Mouse (Mus musculus) ovary, postnatal 14 days (tissue): Measurements from ENCODE around the gene Olfr692.
"Not testable (repeated sequence)": the region's sequence is repeated elsewhere in the genome, so short reads cannot be mapped to it uniquely, and the experiment has no call there.

ENCODE experiments used
- DNase-seq: peaks from one replicate; pipeline ENCODE4 v3.0.0; 2022; ENCODE audit warnings: low spot score

The Olfr692 gene

GRCm38 (mm10) chr7:105367930-105368329 lies at the start of gene Olfr692:
Olfr692 (plus strand) TSS chr7:105368230.
- no peak for DNase-seq

DNA sequence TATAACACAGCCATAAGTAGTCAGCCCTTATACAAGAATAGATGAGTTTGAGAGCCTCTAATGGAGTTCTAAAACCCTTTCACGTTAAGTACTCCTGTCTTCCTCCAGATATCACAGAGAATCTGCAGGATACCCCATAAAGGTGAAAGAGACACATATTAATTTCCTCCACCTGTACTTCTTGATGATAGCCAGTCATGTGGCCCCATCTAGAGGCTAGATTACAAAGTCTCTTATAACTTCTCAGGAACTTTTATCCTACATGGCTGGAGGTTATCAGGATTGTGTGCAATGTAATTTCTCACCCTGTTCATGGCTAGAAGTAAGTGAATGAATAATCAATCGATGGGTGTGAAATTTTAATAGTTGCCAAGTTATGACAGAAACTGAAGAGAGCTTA lies 42.7 kb upstream of the Olfr692 start:
- DNase-seq, result no peak

- no peak for DNase-seq
Observed at GRCm38 (mm10) chr7:105334004-105334403, 34.0 kb upstream of the Olfr692 start, which contains the start of gene Olfr690. Olfr690 (minus strand) TSS chr7:105334104.

DNA sequence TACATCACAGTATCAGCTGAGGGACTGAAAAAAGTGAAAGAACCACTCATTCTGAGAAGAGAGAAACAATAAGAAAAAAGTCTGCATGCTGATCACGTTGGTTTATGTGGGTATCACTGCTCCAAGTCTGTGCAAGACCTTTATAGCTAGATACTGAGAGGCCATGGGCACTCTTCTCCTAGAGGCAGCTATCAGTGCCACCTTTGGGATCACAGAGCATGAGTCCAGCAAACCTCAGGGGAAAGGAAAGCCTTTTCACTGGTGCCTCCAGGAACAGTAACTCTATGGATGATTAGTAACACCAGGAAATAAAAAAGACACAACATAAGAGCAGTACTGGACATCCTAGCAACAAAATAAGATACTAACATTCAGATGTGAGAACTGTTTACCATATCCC lies 25.9 kb upstream of the Olfr692 start, which contains the start of gene Olfr691:
Gene Olfr691 (minus strand): TSS at position 101 of the 400 bp plus-strand sequence.
- no peak for DNase-seq

DNA sequence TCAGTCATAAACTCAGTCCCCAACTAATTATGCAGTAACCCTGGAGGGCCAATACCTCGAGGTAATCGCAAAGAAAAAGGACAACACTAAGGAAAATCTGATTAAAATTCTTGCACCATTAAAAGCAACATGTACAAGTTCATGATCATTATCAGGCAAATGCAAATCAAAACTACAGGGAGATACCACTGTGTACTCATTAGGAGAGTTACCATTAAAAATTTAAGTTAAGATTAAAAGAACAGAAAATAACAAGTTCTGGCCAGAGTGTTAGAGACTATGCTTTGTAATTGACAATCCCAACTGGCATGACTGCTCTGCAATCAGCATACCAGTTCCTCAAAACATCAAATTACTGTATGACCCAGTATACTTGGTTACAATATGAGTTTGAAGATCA lies 25.3 kb upstream of the Olfr692 start:
- no peak for DNase-seq

- DNase-seq, result not testable (repeated sequence)
Observed at GRCm38 (mm10) chr7:105356064-105356463, 12.0 kb upstream of the Olfr692 start.

GRCm38 (mm10) chr7:105356487-105356886 lies 11.5 kb upstream of the Olfr692 start:
- DNase-seq, result not testable (repeated sequence)

DNA sequence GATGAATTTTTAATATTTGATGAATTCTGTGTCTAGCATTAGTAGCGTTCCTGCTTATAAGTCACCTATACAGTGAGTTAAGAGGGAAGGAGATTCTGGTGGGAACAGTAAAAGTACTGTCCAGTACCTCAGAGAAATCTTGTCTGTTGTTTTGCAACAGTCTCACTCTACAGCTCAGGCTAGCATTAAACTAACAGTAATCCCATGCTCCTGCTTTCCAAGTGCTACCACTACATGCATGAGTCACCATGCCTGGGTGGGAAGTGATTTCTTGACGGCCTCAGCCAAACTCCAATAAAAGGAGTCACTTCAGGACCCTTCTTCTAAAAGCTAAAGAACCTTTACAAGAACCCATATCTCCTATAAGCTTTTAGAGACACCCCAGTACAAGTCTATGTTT lies 6.3 kb upstream of the Olfr692 start:
- DNase-seq, result no peak

DNA sequence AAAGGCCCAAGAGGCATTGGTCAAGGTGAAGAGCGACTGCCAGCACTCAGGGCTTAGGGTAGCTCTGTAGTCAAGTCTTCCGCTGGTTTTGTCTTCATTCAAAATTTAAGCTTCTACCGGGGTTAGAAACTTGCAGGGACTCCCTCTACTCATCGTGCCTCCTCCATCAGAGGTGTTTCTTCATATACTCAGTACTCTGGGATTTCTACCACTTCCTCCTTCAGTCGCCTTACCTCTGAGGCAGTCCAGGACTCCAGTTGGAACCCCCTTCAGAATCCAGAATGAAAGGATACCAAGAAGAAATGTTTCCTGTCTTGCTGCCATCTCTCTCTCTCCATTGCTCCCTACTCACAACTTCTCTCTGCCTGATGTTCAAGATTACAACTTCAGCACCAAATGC lies 762 bp upstream of the Olfr692 start:
- DNase-seq, result no peak

DNA sequence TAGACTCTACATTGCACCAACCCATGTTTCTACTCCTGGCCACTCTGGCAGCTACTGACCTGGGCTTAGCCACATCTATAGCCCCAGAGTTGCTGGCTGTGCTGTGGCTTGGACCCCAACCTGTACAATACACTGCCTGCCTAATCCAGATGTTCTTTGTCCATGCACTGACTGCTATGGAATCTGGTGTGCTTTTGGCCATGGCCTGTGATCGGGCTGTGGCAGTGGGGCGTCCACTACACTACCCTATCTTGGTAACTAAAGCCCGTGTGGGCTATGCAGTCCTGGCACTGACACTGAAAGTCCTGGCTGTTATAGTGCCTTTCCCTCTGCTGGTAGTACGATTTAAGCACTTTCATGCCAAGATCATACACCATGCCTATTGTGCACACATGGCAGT lies 491 bp downstream of the Olfr692 start:
- no peak for DNase-seq

- DNase-seq, result no peak
Observed at GRCm38 (mm10) chr7:105372912-105373311, 4.9 kb downstream of the Olfr692 start.

DNA sequence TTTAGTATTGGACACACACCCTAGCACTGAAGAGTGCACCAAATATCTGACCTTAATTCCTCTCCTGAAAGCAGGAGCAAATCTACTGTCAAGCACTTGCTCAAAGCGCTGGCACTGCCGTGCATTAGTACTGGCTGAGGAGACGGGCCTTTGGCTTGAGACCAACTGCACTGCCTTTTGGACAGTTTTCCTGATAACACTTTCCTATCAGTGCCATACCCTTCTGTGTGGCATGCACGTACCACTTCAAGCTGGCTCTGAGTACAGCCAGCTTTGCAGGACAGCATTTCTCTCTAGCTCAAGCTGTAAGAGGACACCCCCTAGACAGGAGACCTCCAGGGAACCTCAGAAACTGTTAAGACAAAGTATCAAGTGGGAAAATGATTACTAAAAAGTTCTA lies 5.5 kb downstream of the Olfr692 start:
- DNase-seq, result no peak

DNA sequence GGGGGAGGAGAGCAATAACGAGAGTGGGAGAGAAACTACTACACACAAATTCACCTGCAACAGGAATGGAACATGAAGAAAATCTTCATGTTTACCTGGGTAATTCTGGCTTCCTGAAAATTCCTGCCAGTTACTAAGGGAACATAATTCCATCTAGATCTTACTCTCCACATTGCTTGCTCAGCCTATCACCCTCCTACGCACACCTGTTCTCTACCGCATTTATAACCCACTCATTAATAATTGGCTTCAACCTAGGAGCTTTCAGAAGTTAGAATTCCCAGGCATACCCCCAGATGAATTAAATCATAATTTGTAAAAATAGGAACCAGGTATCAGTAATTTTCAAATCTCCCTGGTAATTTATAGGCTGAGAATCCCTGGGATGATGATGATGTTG lies 5.9 kb downstream of the Olfr692 start:
- DNase-seq, result no peak

- DNase-seq, result no peak
Observed at GRCm38 (mm10) chr7:105374866-105375265, 6.8 kb downstream of the Olfr692 start, which contains the start of gene Gm5901. Gm5901 (plus strand) TSS chr7:105375038.

DNA sequence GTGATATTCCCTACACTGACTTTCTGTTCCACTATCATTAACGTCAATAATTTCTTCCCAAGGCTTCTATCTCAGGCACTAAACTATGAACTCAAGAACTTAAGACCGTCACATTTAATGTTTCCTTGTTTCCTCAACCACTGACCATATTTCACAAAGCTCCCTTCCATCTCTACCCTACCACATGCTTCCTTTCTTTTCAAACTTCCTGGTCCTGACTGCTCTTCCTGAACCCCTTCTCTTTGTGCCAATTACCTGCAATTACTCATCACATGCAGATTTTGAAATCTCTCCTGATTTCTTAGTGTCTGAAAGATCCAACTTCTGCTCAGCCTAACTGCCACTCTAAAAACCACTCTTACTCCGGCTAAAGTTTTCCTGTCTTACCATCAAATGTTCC lies 12.3 kb downstream of the Olfr692 start:
- no peak for DNase-seq

- no peak for DNase-seq
Observed at GRCm38 (mm10) chr7:105387696-105388095, 19.7 kb downstream of the Olfr692 start.

- no peak for DNase-seq
Observed at GRCm38 (mm10) chr7:105390236-105390635, 22.2 kb downstream of the Olfr692 start.

DNA sequence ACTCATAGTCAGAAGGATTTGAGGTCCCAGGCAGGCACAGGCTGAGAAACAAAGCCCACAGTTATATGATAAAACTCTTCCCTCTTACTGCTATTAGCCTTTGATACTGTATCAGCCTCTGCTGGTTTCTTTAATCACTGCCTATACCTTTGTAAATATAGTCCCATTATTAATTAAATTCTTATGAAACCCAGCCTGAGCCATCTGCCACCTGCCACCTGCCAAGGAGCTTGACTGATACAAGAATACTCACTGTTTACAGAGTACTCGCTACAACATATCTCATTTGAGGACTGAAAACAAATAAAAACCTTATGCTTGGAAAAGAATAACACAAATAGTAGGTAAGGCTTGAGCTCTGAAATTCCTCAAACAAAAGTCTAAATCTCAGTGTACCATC lies 26.6 kb downstream of the Olfr692 start:
- no peak for DNase-seq

GRCm38 (mm10) chr7:105395131-105395820 lies 27.2 kb downstream of the Olfr692 start:
- no peak for DNase-seq

DNA sequence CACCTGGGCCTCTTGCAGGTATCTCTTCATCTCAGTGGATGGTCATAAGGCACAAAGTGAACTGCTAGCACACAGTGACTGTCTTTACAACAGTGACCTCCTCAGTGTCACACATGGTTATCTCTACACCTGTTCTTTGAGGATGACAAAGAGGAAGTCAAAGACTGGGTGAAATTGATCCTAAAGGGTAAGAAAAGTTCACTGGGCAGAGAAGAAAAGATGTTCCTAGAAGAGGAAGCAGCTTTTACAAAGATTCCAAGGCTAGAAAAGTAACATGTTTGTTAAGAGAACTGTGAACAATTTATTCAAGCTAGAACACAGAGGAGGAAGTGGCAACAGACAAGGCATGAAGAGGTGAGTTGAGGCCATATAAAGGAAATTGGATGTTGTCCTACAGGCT lies 28.1 kb downstream of the Olfr692 start:
- no peak for DNase-seq

DNA sequence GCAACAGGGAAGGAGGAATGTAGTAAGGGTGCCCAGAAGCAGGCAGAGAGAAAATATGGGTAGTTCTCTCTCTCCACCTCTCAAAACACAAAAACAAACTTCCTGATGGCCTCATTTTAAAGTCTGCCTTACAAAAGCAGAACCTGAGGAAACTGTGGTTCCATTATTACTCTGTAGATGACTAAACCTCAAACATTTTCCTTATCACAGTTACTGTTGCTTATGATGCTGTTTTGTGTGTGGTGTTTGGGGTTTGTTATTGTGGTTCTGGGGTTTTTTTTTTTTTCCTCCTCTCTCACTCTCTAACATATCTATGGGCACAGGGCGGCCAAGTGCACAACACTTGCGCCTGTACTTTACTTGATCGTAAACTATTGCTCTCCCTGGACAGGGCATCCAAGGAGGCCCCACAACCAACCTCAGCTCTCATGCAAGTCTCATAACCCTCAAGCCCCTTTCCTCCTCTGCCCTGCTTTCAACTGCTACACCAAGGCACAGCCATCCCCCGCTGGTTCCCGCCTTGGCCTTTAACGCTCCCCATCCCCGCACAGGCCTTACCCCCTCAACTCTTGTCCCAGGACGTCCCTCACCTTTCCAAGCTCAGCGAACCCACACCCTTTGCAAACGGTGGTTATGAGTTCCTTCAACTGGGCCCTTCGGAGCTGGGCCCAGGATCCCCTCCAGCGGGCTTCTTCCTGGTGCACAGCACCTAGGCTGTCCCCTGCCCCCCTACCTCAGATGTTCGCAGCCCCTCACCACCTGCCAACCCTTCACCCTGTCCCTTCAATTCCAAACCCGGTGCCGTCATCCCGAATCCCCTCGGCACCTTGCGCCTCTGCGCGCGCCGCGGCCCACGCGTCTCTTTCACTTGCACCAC lies 31.3 kb downstream of the Olfr692 start:
- no peak for DNase-seq

- peak; percentile 99 for DNase-seq
Observed at GRCm38 (mm10) chr7:105399935-105400624, 32.0 kb downstream of the Olfr692 start, which contains the start of gene Fam160a2. Fam160a2 (minus strand) TSS chr7:105400054.
